Mouse (Mus musculus): ENCODE measurements around the gene Btd.

Gene Btd

DNA sequence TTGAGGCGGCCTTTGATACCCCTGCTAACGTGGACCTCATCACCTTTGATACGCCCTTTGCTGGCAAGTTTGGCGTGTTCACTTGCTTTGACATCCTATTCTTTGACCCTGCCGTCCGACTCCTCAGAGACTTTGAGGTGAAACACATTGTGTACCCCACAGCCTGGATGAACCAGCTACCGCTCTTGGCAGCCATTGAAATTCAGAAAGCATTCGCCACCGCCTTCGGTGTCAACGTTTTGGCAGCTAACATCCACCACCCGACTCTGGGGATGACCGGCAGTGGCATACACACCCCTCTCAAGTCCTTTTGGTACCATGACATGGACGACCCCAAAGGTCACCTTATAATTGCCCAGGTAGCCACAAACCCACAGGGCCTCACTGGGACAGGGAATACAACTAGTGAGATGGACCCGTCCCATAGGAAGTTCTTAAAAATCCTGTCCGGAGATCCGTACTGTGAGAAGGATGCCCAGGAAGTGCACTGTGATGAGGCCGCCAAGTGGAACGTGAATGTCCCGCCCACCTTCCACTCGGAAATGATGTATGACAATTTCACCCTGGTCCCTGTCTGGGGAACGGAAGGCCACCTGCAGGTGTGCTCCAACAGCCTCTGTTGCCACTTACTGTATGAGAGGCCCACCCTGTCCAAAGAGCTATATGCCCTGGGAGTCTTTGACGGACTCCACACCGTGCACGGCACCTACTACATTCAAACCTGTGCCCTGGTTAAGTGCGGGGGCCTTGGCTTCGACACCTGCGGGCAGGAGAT lies 26.3 kb downstream of the Btd start:
- DNase-seq: no peak

DNA sequence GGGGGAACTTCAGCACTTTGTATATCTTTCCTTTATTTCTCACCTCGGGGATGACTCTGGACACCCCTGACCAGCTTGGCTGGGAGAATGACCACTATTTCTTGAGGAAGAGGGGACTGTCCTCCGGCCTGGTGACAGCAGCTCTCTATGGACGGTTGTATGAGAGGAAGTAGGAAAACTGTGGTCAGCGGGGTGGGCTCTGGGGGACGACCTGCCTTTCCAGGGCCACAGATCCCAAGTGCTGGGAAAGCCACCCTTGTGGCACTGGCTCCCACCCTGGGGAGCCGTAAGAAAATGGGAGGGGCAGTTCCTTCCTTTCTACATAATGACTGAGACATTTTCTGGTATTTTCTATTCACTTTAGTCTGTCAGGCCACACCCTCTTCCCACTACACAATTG lies 26.9 kb downstream of the Btd start:
- no peak for DNase-seq

DNA sequence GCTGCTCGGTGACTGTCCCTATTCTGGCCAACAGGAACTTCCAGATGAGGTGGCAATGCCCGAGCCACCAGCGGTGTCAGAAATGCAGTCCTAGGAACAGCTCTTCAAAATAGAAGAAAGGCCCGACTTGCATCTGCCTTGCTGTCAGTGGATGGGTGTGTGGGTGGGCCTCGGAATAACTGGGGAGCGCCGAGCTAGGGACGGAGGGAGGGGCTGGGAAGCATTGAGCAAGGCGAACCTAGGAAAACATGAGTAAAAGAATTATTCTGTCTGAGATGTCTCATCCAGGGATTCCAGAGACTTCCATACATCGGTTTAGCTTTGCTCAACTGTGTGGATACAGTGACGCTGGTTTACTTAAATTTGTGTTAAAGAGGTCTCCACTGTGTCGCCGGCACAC lies 27.5 kb downstream of the Btd start:
- no peak for DNase-seq

DNA sequence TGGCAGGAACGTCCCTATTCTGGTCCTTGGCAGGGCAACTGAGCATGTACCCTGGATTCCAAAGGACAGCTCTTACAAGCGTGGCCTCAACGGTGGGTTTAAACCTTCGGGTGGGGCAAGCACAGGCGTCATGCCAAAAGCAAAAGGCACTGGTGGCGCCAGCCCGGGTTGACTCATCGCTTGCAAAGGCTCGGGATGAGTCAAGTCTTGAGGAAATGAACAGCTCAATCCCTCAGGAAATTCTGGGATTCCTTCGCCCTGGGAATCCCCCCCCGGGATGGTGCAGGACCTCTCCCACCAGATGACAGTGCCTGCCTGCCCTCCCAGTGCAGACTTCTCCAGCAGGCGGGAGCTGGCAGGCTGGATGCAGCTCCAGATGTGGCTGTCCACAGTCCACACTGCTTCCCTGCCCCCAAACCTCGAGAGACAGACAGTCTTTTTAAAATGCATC lies 28.4 kb downstream of the Btd start:
- DNase-seq: peak; percentile 54 to 67

DNA sequence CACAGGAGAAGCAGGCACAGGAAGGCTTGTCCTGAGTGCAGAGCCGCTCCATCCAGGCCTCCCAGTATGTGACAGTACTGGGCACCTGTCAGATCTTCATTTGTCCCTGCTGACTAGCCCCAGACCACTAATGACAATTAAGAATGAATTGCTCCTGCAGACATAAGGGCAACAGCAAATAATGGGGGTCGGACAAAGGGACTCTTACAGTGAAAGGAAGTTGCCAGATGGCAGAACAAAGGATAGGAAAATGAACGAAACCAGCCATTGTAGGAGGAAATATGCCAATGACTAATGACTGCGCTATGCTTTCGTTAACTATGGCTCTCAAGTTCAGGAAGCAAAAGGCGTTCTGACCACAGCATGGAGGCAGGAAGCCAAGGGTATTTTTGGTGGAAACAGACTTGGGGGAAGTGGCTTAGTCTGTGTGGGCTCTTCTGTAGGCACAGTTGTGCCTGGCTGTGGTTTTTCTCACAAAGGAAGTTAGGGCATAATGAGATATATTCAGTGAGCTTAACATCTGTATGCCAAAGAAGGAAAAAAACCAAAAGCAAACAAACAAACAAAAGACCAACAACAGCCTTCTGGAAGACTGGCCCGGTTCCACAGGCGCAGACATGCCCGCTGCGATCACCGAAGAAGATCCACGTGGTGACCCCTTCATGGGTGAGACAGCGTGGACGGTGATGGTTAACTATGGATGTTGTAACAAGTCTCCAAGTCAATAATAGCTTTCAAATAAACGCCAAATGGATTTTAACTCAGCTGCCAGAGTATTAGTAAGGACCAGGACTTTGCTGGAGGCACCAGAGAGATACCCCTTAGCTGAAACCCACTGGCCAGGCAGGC lies 29.0 kb downstream of the Btd start:
- no peak for DNase-seq

DNA sequence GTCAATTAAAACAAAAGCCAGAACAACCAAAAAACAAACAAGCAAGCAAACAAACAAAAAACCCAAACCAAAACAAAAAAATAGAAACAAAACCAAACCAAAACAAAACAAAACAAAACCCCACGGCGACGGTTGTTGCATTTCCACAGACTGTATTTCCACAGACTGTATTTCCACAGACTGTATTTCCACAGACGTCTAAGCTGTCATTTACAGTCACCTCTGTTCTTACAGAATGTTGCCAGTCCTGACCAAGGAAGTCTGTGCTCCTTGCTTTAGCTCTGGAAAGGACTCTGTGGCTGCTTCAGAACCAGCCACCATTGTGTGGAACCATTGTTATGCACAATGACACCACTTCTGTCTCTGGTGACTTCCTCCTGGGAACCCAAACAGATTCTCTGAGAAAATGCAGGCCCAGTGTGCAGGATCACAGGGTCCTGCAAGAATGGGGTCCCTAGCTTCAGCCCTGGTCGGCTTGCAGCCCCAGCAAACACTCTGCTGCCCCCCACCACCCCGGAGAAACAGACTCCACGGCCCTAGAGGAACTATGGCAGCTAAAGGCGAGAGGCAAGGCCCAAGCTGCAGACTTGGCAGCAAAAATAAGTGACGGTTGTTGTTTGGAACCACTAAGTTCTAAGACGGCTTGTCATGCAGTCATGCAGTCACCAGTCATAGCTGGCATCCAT lies 30.9 kb downstream of the Btd start:
- DNase-seq: no peak

DNA sequence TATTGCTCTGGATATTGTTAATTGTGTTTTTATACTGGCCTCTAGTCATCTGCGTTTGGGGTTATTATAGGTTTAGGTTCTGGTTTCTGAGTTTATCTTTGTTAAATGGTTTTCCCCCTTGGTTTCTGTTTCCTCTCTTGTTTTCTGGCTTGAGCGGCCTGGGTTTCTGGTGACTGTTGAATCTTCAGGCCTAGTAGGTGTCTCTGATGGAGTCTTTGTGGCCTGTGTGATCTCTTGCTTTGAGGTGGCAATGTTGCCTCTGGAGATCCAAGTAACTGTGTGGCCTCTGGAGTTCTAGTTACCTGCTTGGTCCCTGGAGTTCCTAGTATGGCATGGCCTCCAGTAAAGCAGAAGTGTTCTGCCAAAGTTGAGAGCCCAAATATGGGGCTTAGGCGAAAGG lies 39.8 kb downstream of the Btd start:
- DNase-seq: no peak

DNA sequence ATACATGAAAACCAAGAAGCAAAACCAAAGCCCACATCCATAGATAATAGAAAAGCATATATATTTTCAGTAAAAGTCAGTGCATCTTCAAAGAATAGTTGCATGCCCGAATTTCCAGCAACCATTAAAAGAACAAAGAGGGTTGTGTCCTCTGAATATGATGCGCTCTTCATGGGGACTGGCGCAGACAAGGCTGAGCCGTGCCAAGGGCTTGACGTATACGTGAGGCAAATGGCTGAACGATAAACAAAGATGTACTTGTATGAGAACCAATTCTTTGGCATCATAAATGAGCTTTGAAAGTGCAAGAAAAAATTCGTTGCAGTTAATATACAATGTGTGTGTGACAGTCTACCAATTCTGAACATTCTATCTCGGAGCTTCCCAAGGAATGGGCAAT lies 40.5 kb downstream of the Btd start:
- no peak for DNase-seq

DNA sequence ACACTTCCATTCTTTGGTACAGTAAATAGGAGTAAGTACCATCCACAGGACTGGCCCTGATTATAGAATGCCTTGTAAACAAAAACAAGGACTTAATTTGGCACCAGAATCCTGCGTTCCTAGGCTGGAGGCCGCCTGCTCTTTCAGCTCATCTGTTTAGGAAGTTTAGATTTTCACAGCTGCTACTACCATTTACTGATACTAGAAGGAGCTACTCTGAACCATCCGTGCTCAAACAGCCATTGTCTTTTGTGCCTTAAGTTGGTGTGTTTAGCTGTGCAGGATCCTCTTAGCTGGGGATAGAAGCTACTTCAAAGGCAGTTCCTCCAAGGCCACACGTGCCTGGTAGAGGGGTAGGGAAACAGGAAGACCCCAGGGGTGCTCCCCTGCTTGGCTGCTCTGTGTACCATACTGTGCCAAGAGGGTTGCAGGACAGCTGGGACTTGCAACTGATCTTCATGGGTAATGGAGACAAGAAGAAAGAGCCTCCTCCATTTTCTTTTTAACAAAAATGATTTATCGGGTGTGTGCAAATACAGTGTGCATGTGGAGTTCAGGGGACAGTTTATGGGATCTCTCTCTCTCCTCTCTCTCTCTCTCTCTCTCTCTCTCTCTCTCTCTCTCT lies 41.2 kb downstream of the Btd start:
- DNase-seq: no peak

DNA sequence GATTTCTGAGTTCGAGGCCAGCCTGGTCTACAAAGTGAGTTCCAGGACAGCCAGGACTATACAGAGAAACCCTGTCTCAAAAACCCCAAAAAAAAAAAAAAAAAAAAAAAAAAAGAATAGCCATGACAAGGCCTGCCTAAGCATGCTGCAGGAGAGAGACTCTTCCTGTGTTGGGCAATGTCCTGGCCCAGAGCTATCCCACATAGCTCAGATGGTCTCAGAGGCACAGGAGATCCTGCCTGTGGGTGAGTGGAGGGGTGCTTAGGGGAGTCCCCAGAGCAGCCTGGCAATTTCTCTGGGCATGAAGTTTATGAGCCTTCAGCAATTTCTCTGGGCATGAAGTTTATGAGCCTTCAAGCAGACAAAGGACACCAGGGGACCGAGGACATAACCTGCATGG lies 42.8 kb downstream of the Btd start:
- DNase-seq: no peak

DNA sequence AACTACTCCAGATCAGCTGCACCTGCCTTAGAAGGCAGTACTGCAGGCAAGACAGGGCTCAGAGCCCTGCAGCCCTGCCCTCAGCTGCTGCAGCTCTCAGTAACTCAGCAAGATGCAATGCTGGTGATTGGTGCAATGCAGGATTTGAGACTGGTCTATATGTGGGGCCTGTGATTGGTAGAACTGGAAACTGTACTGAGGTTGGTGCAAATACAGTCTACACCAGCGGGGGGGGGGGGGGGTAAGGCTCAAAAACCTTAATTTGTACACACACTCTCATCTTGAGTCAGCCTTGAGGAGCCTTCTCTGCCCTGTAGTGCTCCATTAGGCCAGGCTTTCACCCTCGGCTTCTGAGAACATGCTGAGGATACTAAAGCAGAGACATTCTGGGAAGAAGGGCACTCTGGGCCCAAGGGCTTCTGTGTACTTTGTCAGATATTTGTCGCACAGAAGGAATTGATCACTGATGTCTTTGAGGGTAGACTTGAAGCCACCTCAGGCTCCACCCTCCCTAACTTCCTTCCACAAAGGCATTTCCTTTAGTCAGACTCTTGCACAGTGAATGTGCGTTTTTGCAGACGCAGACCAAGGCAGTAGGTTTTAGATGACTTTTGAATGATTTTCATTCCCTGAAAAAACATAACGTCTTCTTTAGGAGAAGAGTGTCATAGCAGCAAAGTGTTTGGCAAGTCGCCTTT lies 43.7 kb downstream of the Btd start:
- DNase-seq: no peak

DNA sequence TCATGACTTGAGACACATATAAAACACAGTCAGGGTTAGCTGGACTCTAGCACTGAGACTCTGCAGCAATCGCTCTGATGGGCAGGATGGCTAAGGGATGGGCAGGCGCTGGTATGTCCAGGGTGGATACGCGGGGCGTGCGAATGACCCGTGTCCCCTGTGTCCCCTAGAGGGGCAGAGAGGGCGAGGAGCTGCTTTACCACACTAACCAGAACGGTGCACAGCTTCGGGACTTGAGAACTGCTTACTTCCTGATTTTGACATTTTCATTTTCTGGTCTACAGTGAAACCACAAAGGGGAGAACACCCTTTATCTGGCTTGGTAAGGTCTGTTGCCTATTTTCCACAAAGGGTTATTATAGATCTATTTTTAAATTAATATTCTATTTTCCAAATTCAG lies 44.9 kb downstream of the Btd start:
- no peak for DNase-seq

DNA sequence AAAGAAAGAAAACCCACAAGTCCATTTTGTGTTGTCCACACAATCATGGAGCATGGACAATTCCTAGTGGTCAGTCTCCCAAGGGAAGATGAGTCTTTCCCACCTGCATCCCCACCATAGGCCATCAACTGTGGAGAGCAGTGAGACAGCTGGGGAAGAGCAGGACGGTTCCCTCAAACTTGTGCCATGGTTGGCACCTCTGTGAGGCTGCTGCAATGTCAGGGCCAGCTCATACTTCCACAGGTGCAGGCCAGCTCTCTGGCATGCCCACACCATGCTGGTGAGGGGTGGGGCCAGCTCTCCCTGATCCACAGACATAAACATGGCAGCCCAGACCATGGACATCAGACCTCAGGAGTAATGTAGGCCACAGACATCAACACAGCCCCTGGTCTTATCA lies 45.4 kb downstream of the Btd start:
- no peak for DNase-seq

DNA sequence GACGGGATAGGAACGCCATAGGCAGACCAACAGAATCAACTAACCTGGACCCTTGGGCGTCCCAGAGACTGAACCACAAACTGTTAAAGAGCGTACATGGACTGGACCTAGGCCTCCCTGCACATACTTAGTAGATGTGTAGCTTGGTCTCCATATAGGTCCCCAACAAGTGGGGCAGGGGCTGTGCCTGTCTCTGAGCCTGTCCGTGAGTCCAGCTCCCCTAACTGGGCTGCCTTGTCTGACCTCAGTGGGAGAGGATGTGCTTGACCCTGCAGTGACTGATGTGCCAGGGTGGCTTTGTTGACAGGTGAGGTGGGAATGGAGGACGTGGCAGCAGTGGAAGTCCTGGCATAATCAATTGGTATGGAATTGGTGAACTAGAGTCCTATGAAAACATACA lies 51.7 kb downstream of the Btd start:
- DNase-seq: no peak

DNA sequence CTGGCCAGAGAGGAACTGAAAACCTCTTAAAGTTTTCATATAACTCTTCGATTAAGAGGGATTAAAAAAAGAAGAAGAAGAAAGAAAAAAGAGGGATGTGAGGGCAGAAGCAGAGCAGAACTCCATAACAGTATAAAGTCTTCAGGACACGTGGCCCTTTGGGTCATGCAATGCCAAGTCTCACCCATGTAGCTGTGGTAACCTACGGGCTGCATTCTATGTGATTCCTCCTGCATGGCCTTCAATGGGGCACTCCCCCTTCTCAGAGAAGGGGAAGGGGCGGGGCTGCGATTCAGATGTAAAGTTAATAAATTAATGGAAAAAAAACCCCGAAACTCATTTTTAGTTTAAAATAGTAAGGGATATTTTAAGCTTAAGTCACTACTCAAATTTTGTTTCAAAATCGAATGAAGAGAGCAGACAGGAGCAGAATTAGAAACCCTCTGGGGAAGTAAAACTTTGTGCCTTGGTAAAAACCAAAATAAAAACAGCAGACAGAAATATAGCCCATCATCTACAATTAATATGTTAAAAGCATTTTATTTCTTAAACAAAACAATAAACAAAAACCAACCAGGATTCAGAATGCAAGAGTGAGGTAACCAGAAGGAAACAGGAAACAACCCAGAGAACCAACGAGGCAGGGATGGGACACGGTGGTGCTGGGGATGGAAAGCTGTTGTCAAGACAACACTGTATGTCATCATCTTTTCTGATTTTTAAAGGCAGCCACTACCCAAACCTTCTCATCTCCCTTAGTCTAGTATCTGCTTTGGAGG lies 55.6 kb downstream of the Btd start:
- no peak for DNase-seq

DNA sequence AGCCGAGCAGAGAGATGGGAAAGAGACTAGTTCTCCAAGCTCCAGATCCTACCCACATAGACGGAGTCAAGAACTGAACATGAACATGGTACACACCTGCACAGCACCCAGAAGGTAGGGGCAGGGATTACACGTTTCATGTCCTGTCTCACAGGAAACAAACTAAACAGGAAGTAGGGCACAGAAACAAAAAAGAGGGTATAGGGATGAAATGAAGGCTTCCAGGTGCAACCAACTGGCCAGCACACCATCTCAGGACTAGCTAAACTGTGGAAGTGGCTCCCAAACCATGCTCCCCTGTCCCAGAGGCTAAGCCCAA lies 56.1 kb downstream of the Btd start:
- no peak for DNase-seq

DNA sequence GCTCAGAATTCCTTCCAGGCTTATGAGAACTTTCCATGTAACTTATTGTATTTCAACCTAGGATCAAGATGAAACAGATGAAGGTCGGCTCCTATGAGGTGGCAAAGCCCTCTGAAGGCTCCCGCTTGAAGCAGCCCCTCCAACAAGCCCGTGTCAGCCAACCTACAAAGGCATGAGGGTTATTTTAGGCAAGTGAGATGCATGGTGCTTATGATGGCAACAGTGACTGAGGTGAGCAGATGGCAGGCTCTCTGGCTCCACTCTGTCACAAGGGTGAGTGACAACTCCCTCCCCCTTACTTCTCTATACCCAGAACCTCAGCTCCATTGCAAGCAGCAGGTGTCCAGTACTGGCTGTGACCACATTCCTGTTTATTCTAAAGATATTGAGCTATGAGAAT lies 56.5 kb downstream of the Btd start:
- peak; percentile 40 to 52 for DNase-seq

DNA sequence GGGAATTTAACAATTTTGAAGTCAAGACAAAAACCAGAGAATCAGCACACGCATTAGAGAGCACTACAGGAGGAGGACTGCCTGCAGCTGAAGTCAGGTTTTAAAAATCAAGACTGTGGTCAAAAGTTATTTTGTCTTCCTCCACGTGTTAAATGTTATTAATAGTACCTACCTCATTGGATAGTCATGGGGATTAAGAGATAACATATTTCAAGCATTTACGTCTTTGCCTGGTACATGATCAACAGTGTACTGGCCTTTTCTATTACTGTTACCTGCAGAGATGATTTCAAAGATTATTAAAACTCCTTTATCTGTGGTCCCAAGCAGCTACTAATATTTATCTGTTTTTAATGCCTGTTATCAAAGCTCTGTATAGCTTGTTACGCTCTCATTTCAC lies 56.9 kb downstream of the Btd start:
- DNase-seq: no peak

DNA sequence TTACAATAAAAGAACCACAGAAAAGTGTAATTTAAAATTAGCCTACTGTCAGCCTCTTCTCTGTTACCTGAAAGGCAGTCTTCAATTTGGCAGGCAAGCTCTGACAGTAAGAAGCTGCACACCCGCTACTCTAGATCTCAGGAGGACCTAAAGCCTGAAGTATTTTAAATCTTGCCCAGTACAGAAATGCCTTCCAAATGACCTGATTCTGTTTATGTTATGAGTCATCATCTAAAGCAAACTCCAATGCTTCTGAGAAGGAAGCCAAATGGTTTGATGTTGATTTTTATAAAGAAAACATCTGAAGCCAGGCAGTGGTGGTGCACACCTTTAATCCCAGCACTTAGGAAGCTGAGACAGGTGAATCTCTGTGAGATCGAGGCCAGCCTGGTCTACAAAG lies 59.5 kb downstream of the Btd start:
- no peak for DNase-seq

DNA sequence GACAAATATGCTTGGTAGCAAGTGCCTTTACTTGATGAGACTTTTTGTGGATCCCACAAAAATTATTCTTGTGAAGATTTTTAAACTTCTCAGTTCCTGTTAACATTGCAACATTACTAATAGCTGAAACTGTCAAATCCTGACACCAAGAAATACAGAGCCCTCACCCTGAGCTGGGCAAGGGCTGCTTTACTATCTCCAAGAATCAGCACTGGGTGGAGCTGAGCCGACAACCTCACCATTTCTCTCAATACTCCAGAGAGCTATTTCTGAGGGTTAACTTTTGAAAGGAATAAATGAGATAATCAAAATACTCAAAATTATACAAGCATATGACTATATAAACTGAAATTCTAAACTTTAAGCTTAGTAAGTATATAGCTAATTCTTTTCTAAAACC lies 68.5 kb downstream of the Btd start:
- no peak for DNase-seq

DNA sequence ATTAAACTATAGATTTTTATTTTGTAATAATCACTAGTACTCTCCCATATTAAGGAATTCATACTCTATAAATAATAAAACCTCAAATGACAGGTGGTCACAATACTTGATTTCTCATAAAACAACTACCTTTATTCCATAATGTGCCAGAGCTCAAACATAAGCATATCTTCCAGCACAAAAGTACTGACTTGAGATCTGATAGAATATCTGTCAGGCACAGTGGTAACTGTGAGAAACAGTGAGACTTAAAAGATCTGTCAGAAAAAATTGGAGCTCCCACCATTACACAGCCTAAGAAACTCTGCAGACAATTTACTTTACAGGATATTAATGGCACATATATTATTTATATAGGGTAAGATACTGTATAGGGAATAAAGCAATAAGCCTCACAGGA lies 74.8 kb downstream of the Btd start:
- DNase-seq: no peak

DNA sequence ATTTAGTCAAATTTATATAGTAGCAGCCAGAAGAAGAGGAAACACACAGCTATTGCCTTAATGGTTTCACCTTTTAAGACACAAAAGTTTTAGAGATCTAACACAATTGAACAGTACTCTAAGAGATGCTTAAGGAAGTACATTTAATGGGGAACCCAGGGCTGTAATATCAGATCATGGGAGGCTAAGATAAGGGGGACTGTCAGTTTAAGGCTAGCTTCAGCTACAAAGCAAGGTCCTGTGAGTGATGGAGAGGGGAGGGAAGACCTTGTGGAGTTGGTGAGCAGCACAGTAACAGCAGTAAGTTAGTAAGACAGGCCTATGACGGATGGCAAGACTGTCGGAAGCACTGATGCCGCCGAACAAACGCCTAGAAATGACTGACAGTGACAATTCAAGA lies 76.5 kb downstream of the Btd start:
- DNase-seq: no peak

Measured in cerebellum, postnatal 14 days (tissue).